Mouse (Mus musculus) left cerebral cortex, adult 9 months (tissue): ENCODE results near the gene Rgsl1.
"Not testable (repeated sequence)": the region's sequence is repeated elsewhere in the genome, so short reads cannot be mapped to it uniquely, and the experiment has no call there.

Source experiments
- DNase-seq, 2 experiments: peaks; one replicate each; pipeline ENCODE4 v3.0.0; 2022; ENCODE audit warnings: low spot score in 2 of 2

The Rgsl1 gene

GRCm38 (mm10) chr1:153844042-153844441, at the start of gene Rgsl1:
Gene Rgsl1, minus strand, starts transcription at chr1:153844142.
- no peak for DNase-seq

DNA sequence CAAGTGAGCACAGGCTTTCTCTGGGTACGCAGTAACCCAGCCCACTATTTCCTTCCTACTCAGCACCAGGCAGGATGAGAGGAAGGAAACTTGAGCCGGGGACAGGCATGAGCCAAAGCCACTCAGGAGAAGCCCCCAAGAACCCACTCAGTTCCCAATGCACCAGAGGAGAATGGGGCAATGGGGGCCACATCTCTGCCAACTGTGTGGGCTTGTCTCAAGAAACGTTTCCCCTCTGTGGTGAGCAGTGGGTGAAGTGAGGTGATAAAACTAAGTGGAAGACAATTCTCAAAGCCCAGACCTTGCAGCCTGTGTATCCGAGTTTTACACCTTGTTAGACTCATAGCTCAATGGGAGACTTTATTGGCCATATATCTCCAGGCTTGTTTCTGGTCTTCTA, 47.5 kb upstream of the Rgsl1 start, which contains the start of gene Teddm1a:
Teddm1a (plus strand) TSS at position 301 of the 400 bp plus-strand sequence.
- no peak for DNase-seq

DNA sequence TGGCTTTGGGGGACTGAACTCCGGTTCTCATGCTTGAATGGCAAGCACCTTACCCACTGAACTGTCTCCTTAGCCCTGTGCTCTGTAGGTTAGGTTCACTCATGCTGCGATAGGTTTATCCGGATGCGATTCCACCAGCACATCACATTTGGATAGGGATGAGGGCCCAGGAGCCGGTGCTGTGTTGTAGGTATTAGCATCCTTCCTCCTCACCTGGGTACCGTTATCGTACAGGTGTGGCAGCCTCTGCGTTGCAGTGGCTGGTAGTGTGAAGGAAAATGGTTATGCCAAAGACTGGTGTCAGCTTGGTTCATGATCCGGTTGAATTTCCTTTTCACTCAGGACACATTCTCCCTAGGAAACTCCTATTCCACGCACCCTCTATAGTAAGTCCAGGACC, 46.2 kb upstream of the Rgsl1 start:
- DNase-seq, result no peak

GRCm38 (mm10) chr1:153886024-153886633, 42.2 kb upstream of the Rgsl1 start:
- DNase-seq, result no peak

DNA sequence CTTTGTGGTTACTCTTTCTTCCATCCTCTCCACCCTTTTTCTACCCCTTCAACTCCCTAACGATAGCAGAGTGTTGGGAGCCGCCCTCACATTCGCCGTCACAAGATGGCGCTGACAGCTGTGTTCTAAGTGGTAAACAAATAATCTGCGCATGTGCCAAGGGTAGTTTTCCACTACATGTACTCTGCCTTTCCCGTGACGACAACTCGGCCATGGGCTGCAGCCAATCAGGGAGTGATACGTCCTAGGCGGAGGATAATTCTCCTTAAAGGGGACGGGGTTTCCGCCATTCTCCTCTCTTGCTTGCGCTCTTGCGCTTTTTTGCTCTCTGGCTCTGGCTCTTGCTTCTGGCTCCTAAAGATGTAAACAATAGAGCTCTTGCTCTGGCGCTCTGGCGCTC, 36.4 kb upstream of the Rgsl1 start:
- DNase-seq, result not testable (repeated sequence)

- no peak for DNase-seq
Measured at GRCm38 (mm10) chr1:153874045-153874444, 30.1 kb upstream of the Rgsl1 start, which contains the start of gene Teddm1b. Gene Teddm1b, plus strand, starts transcription at chr1:153874345.

DNA sequence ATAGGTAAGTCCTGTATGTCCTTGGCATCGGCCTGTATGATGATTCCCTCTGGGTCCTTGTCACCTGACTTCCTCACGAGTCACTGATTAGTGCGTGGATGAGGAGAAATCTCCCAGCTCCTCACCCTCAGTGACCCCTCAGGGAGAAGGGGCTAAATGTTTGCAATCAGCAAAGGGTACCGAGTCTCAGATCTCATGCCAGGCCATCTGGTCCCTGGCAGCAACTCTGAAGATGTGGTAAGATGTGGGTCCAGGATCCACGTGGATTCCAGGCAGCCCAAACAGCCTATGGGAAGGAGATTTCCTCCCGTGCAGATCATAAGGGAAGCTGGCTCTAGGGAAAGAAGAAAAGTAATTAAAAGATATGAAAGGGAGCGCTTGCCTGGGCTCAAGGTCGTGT, 12.0 kb upstream of the Rgsl1 start:
- DNase-seq, result no peak

- not testable (repeated sequence) for DNase-seq
Measured at GRCm38 (mm10) chr1:153852696-153853095, 8.8 kb upstream of the Rgsl1 start.

GRCm38 (mm10) chr1:153846867-153847266, 2.9 kb upstream of the Rgsl1 start:
- DNase-seq, result no peak

DNA sequence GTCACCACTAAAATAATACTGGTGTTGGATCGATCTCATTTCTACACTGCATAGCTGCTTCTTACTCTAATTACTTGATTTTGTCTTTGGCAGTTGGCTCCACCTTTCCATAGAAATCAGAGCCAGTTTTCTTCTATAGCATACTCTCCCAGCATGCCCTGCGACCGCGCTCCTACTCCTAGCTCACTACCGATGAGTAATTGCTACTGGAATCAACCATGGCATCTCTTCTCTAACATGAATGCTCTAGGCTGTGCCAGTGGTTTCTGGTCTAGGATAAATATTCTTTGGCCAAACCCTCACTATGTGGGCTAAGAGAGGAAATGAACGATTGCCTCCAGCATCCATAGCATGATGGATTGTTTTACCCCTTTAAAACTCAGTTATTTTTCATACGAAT, 2.5 kb upstream of the Rgsl1 start:
- no peak for DNase-seq

DNA sequence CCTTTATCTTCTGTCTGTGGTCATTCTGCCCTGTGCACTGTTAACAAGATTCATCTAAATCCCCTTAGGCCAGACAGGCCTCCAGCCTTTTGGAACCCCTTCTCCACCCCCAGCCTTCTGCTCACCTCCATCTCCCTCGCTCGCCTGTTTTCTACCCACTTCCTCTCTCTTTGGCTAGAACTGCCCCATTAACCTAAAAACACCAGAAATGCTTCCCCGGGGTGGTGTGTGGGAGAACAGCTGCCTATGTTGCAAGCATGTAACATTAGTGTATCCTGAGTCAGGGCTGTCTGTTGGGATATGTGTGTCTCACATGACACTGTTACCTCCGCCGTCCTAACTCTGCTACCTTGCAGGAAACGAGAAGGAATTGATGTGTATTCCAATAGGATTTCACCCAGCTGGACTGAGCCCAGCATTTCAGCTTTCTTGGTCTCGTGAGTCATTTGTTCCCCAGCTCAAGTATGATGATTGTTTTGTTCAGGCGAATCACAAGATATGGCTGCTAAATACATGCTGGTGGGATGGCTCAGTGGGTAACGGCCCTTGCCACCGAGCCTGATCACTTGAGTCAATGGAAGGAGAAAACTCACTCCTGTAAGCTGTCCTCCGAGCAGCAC, 1.7 kb downstream of the Rgsl1 start:
- DNase-seq, result peak in 1 of 2 experiments; percentile 21

DNA sequence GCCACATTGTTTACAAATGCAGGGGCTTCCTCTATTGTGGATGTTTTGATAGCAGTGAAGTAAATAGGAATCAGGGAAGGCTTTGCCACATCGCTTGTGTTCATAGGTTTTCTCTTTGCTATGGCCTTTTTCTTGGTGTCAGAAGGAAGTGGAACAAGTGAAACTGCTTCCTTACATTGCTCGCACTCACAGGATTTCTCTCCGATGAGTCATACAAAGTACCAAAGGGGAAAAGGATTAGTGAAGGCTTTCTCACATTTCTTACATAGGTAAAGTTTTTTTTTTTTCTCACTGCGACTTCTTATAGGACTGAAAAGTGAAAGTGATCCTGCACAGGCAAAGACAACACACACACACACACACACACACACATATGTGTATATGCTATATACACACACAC, 7.9 kb downstream of the Rgsl1 start:
- no peak for DNase-seq

DNA sequence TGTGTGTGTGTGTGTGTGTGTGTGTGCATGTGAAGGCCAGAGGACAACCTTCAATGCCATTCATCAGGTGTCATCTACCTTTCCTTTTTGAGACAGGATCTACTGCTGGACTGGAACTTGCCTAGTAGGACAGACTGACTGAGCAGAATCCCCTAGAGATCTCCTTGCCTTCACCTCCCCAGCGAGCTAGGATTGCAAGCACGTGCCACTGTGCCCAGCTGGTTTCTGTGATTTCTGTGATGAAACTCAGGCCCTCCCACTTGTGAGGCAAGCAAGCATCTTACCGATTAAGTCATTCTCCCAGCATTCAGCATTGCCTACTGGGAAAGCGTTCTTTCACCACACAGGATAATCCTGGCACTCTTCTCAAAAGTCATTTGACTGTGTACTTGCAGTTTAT, 13.2 kb downstream of the Rgsl1 start:
- DNase-seq, result no peak

GRCm38 (mm10) chr1:153820216-153820615, 23.7 kb downstream of the Rgsl1 start:
- DNase-seq, result no peak

DNA sequence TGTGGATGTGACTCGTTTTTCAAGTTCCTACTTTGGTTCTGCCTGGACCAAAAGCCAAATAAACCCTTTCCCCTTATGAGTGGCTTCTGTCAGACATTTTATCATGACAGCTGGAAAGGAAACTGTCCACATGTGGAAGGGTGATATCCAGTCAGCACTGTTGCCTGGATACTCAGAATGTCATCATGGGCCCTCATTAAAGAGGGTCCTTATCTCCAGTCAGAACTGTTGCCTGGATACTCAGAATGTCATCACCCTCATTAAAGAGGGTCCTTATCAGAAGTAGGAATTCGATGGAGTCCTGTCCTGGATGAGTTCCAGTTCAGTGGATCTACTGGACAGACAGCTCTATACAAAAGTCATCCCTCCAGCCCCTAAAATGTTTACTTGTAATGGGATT, 29.7 kb downstream of the Rgsl1 start:
- no peak for DNase-seq

- DNase-seq, result peak in 1 of 2 experiments; percentile 77
Measured at GRCm38 (mm10) chr1:153807390-153807993, 36.5 kb downstream of the Rgsl1 start.

GRCm38 (mm10) chr1:153803530-153803929, 40.4 kb downstream of the Rgsl1 start:
- DNase-seq, result peak in 1 of 2 experiments; percentile 5

DNA sequence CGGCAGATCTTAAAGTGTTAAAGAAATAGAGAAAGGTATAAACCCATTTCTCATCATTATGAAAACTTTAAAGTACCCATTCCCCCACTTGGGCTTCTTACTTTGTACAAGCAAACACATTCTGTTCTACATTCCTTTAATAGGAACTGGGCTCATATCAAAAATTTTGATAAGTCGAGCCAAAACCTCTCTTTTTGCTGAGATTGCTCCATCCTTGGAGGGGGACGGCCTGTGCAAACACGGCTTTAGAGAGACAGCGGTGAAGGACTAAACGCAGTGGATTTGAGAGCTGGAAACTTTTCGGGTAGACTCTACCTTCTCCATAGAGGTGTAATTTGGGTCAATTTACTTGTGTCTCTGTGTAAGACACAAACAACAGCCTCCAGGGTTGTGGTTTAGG, 41.3 kb downstream of the Rgsl1 start:
- DNase-seq, result no peak

DNA sequence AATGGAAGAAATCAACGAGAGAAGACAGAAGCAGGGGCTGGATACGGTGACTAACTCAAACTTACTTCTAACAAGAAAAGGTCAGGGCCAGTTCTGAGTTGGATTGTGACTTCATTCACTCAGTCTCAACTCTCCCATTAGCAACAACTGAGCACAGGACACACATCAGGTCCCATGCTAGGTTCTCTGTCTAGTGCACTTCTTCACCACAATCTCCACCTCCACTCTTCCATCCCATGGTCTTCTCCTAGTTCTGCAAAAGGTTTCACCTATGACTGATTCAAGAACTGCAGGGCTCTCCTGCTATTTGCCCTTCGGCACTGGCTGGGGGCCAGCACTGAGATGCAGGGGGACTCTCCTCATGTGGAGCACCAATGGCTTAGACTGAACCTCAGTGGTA, 49.7 kb downstream of the Rgsl1 start:
- DNase-seq, result no peak

GRCm38 (mm10) chr1:153790708-153791107, 53.2 kb downstream of the Rgsl1 start:
- no peak for DNase-seq

DNA sequence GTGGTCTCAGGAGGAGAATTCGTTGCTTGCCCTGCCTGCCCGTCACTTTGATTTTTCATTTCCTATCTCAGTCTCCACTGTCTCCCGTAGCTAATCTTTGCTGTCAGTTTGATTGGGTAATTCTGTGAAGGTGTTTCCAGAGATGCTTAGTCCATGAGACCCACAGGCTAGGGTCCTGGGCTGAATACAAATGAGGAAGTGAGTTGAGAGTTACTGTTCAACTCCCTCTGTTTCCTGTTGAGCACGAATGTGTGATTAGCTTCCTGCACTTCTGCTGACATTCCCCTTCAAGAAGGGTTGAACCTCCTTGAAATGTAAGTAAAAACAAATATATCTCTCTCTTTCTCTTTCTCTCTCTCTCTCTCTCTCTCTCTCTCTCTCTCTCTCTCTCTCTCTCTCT, 58.3 kb downstream of the Rgsl1 start:
- DNase-seq, result no peak

DNA sequence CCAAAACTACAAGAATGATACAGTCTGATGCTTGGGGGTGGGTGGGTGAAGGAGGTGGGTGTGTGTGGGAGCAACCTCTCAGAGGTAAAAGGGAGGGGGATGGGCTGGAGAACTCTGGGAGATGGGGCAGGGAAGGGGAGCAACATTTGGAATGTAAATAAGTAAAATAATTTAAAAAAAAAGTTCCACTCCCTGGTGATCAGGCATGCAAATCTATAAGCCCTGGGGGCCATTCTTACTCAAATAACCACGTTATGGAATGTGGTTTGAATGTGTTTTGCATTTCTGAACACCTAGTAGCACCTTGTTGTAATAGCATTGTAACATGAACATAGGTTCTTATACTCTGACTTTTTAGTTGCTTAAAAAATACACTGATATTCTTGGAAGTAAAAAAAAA, 60.6 kb downstream of the Rgsl1 start:
- DNase-seq, result no peak

DNA sequence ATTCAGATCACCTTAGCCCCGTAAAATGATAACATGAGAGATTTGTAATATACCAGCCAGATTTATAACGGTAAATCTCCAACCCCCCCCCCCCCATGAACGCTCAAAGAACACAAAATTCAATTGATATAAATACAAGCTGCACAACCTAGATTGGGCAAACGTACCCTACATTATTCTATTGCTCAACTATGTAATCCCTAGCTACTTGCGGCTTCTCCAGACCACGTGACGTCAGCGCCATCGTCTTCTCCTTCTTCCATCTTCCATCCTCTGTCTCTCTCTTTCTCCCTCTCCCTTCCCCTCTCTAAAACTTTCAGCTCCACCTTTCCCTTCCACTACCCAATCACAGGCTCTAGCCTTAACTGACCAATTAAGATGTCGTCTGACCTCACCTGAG, 65.7 kb downstream of the Rgsl1 start:
- no peak for DNase-seq
